Mouse (Mus musculus) heart, adult 8-10 months (tissue): ENCODE data around the gene Majin. TPM values are rescaled to one million over a fixed set of nuclear protein-coding genes. Genes with fewer than 3 reads are reported as not detected.
A peak's percentile ranks its signal among the peaks of the same experiment; 100 is the strongest.

Source experiments
- DNase-seq: peaks from one replicate; pipeline ENCODE4 v3.0.0; 2022; ENCODE audit warnings: low spot score
- total RNA-seq, 4 experiments: library from RNA; stranded (reverse); gene quantifications; 2 replicates each; pipeline ENCODE4 v1.2.4; 2022

Gene Majin
- total RNA-seq, 4 experiments from 2014 or later = not detected

- no peak for DNase-seq
Measured at GRCm38 (mm10) chr19:6227864-6228263, 43.7 kb downstream of the Majin start.

GRCm38 (mm10) chr19:6230411-6230810 is 46.2 kb downstream of the Majin start:
- no peak for DNase-seq

- no peak for DNase-seq
Measured at GRCm38 (mm10) chr19:6231036-6231435, 46.8 kb downstream of the Majin start.

- no peak for DNase-seq
Measured at GRCm38 (mm10) chr19:6233647-6234046, 49.5 kb downstream of the Majin start.

- DNase-seq = no peak
Measured at GRCm38 (mm10) chr19:6234337-6235083, 50.3 kb downstream of the Majin start.

GRCm38 (mm10) chr19:6235084-6236052 is 51.2 kb downstream of the Majin start, which contains the start of gene Ppp2r5b:
TSS of gene Ppp2r5b (minus strand) at chr19:6235872.
- DNase-seq = peak; percentile 95

GRCm38 (mm10) chr19:6236053-6236441 is 51.9 kb downstream of the Majin start:
- peak; percentile 93 for DNase-seq

GRCm38 (mm10) chr19:6236842-6237241 is 52.7 kb downstream of the Majin start:
- DNase-seq = no peak

- DNase-seq = no peak
Measured at GRCm38 (mm10) chr19:6238740-6239139, 54.6 kb downstream of the Majin start.

- no peak for DNase-seq
Measured at GRCm38 (mm10) chr19:6240136-6240535, 55.9 kb downstream of the Majin start.

GRCm38 (mm10) chr19:6240725-6241124 is 56.5 kb downstream of the Majin start:
- DNase-seq = no peak

- DNase-seq = peak; percentile 99
Measured at GRCm38 (mm10) chr19:6241274-6242107, 57.3 kb downstream of the Majin start, which contains the start of gene Atg2a. TSS of gene Atg2a (plus strand) at chr19:6241668.

- no peak for DNase-seq
Measured at GRCm38 (mm10) chr19:6242281-6242680, 58.1 kb downstream of the Majin start.

- DNase-seq = no peak
Measured at GRCm38 (mm10) chr19:6243226-6243625, 59.0 kb downstream of the Majin start.

- no peak for DNase-seq
Measured at GRCm38 (mm10) chr19:6245806-6246205, 61.6 kb downstream of the Majin start.

- no peak for DNase-seq
Measured at GRCm38 (mm10) chr19:6247526-6248300, 63.5 kb downstream of the Majin start.

- no peak for DNase-seq
Measured at GRCm38 (mm10) chr19:6253021-6253420, 68.8 kb downstream of the Majin start.

GRCm38 (mm10) chr19:6260428-6260827 is 76.2 kb downstream of the Majin start:
- DNase-seq = no peak

- no peak for DNase-seq
Measured at GRCm38 (mm10) chr19:6260946-6261345, 76.8 kb downstream of the Majin start.

GRCm38 (mm10) chr19:6261379-6261778 is 77.2 kb downstream of the Majin start:
- DNase-seq = no peak

- peak; percentile 72 for DNase-seq
Measured at GRCm38 (mm10) chr19:6262222-6262621, 78.0 kb downstream of the Majin start.
